Mouse (Mus musculus): ENCODE measurements around the gene H2-K1. TPM values are rescaled to one million over a fixed set of nuclear protein-coding genes. Genes with fewer than 3 reads are reported as not detected.

H2-K1 gene
- polyA plus RNA-seq, 1 experiment from 2014 or later, result 8.5 TPM

- H3K4me1 ChIP-seq, result peaks cover 22% of the 10 kb centered on the region
- no peak overlapping the region for H3K4me2 ChIP-seq
- no peaks in the 10 kb centered on the region for H3K36me3 ChIP-seq
- peaks cover 58% of the 10 kb centered on the region for H3K27me3 ChIP-seq
- 75% methylated on average over 6 of the region's 6 CpGs for WGBS
- no peak overlapping the region for H3K27ac ChIP-seq
- H3K4me3 ChIP-seq, result no peak overlapping the region
- no peaks in the 10 kb centered on the region for H3K9me3 ChIP-seq
- no peak overlapping the region for H3K9ac ChIP-seq
- no peak for ATAC-seq (ENCODE audit: insufficient number of reproducible peaks, insufficient read depth, low FRiP score, low TSS enrichment, low read depth)
Measured at GRCm38 (mm10) chr17:33979512-33980050, 20.6 kb downstream of the H2-K1 start.

GRCm38 (mm10) chr17:33978631-33979031 lies 21.5 kb downstream of the H2-K1 start:
- Histone ChIP-seq H3K36me3 (no peaks in the 10 kb centered on the region), H3K4me3 (peak overlapping the region; percentile 42), H3K27ac (no peak overlapping the region), H3K4me2 (peak overlapping the region; percentile 58), H3K4me1 (peaks cover 22% of the 10 kb centered on the region), H3K9me3 (no peaks in the 10 kb centered on the region), H3K9ac (peak overlapping the region; percentile 62), H3K27me3 (peaks cover 65% of the 10 kb centered on the region)
- 1% methylated on average over 17 of the region's 17 CpGs for WGBS
- ATAC-seq (ENCODE audit: insufficient number of reproducible peaks, insufficient read depth, low FRiP score, low TSS enrichment, low read depth), result no peak

GRCm38 (mm10) chr17:33977861-33978557 lies 22.1 kb downstream of the H2-K1 start:
- H3K4me3 ChIP-seq, result peak overlapping the region; percentile 42
- H3K36me3 ChIP-seq, result no peaks in the 10 kb centered on the region
- H3K27ac ChIP-seq, result no peak overlapping the region
- peaks cover 22% of the 10 kb centered on the region for H3K4me1 ChIP-seq
- ATAC-seq (ENCODE audit: insufficient number of reproducible peaks, insufficient read depth, low FRiP score, low TSS enrichment, low read depth), result no peak
- WGBS, result 1% methylated on average over 57 of the region's 57 CpGs
- H3K9ac ChIP-seq, result peak overlapping the region; percentile 62
- peak overlapping the region; percentile 58 for H3K4me2 ChIP-seq
- no peaks in the 10 kb centered on the region for H3K9me3 ChIP-seq
- peaks cover 72% of the 10 kb centered on the region for H3K27me3 ChIP-seq

- Histone ChIP-seq H3K4me2 (no peak overlapping the region), H3K9me3 (no peaks in the 10 kb centered on the region), H3K27me3 (peaks cover 54% of the 10 kb centered on the region), H3K4me1 (peaks cover 8% of the 10 kb centered on the region), H3K9ac (no peak overlapping the region), H3K4me3 (no peak overlapping the region), H3K36me3 (no peaks in the 10 kb centered on the region), H3K27ac (no peak overlapping the region)
- WGBS, result 60% methylated on average over 3 of the region's 3 CpGs
- no peak for ATAC-seq (ENCODE audit: insufficient number of reproducible peaks, insufficient read depth, low FRiP score, low TSS enrichment, low read depth)
Measured at GRCm38 (mm10) chr17:33973572-33973971, 26.6 kb downstream of the H2-K1 start.

GRCm38 (mm10) chr17:33972691-33973090 lies 27.5 kb downstream of the H2-K1 start:
- H3K9me3 ChIP-seq, result no peaks in the 10 kb centered on the region
- no peak overlapping the region for H3K9ac ChIP-seq
- no peak overlapping the region for H3K4me2 ChIP-seq
- no peak for ATAC-seq (ENCODE audit: insufficient number of reproducible peaks, insufficient read depth, low FRiP score, low TSS enrichment, low read depth)
- peaks cover 46% of the 10 kb centered on the region for H3K27me3 ChIP-seq
- H3K36me3 ChIP-seq, result no peaks in the 10 kb centered on the region
- no peaks in the 10 kb centered on the region for H3K4me1 ChIP-seq
- H3K27ac ChIP-seq, result no peak overlapping the region
- H3K4me3 ChIP-seq, result no peak overlapping the region
- 4% methylated on average over 1 of the region's 1 CpGs for WGBS

GRCm38 (mm10) chr17:33969394-33969793 lies 30.8 kb downstream of the H2-K1 start:
- H3K27ac ChIP-seq, result no peak overlapping the region
- H3K4me1 ChIP-seq, result no peaks in the 10 kb centered on the region
- H3K27me3 ChIP-seq, result peaks cover 15% of the 10 kb centered on the region
- H3K9me3 ChIP-seq, result no peaks in the 10 kb centered on the region
- 79% methylated on average over 4 of the region's 4 CpGs for WGBS
- ATAC-seq (ENCODE audit: insufficient number of reproducible peaks, insufficient read depth, low FRiP score, low TSS enrichment, low read depth), result no peak
- no peak overlapping the region for H3K4me2 ChIP-seq
- H3K9ac ChIP-seq, result no peak overlapping the region
- H3K36me3 ChIP-seq, result peaks cover 21% of the 10 kb centered on the region
- no peak overlapping the region for H3K4me3 ChIP-seq

- Histone ChIP-seq H3K4me1 (no peaks in the 10 kb centered on the region), H3K4me2 (no peak overlapping the region), H3K9ac (no peak overlapping the region), H3K4me3 (no peak overlapping the region), H3K27me3 (peaks cover 11% of the 10 kb centered on the region; the same call in 1 of the 2 replicates), H3K36me3 (peaks cover 23% of the 10 kb centered on the region), H3K27ac (no peak overlapping the region), H3K9me3 (no peaks in the 10 kb centered on the region)
- 0 out of 2 replicates have a peak, but pooled peaks have one; percentile 27 for ATAC-seq (ENCODE audit: insufficient number of reproducible peaks, insufficient read depth, low FRiP score, low TSS enrichment, low read depth)
- 34% methylated on average over 5 of the region's 5 CpGs for WGBS
Measured at GRCm38 (mm10) chr17:33968927-33969326, 31.2 kb downstream of the H2-K1 start.

GRCm38 (mm10) chr17:33968489-33968888 lies 31.7 kb downstream of the H2-K1 start:
- Histone ChIP-seq H3K4me1 (no peaks in the 10 kb centered on the region), H3K36me3 (peaks cover 27% of the 10 kb centered on the region), H3K27ac (no peak overlapping the region), H3K27me3 (peaks cover 9% of the 10 kb centered on the region; the same call in 1 of the 2 replicates), H3K4me3 (no peak overlapping the region), H3K9ac (no peak overlapping the region; the same call in 1 of the 2 replicates), H3K4me2 (no peak overlapping the region), H3K9me3 (no peaks in the 10 kb centered on the region)
- ATAC-seq (ENCODE audit: insufficient number of reproducible peaks, insufficient read depth, low FRiP score, low TSS enrichment, low read depth), result peak; percentile 38; the same call in 1 of the 2 replicates
- 3% methylated on average over 9 of the region's 9 CpGs for WGBS

GRCm38 (mm10) chr17:33965846-33966550 lies 34.1 kb downstream of the H2-K1 start:
- Histone ChIP-seq H3K4me1 (no peaks in the 10 kb centered on the region), H3K4me2 (no peak overlapping the region), H3K27me3 (no peaks in the 10 kb centered on the region), H3K27ac (no peak overlapping the region), H3K9ac (no peak overlapping the region), H3K4me3 (no peak overlapping the region), H3K36me3 (peaks cover 52% of the 10 kb centered on the region), H3K9me3 (no peaks in the 10 kb centered on the region)
- WGBS, result 87% methylated on average over 16 of the region's 16 CpGs
- no peak for ATAC-seq (ENCODE audit: insufficient number of reproducible peaks, insufficient read depth, low FRiP score, low TSS enrichment, low read depth)

GRCm38 (mm10) chr17:33965082-33965845 lies 34.9 kb downstream of the H2-K1 start:
- 88% methylated on average over 16 of the region's 17 CpGs for WGBS
- Histone ChIP-seq H3K4me3 (no peak overlapping the region), H3K9me3 (no peaks in the 10 kb centered on the region), H3K27ac (no peak overlapping the region), H3K4me2 (no peak overlapping the region), H3K4me1 (no peaks in the 10 kb centered on the region), H3K9ac (no peak overlapping the region), H3K27me3 (no peaks in the 10 kb centered on the region), H3K36me3 (peaks cover 59% of the 10 kb centered on the region)
- ATAC-seq (ENCODE audit: insufficient number of reproducible peaks, insufficient read depth, low FRiP score, low TSS enrichment, low read depth), result no peak

- no peak for ATAC-seq (ENCODE audit: insufficient number of reproducible peaks, insufficient read depth, low FRiP score, low TSS enrichment, low read depth)
- no peak overlapping the region for H3K4me2 ChIP-seq
- H3K9ac ChIP-seq, result no peak overlapping the region
- H3K36me3 ChIP-seq, result peaks cover 82% of the 10 kb centered on the region
- WGBS, result 89% methylated on average over 7 of the region's 7 CpGs
- H3K27ac ChIP-seq, result no peak overlapping the region
- H3K4me1 ChIP-seq, result no peaks in the 10 kb centered on the region
- no peak overlapping the region for H3K4me3 ChIP-seq
- H3K27me3 ChIP-seq, result no peaks in the 10 kb centered on the region
- H3K9me3 ChIP-seq, result no peaks in the 10 kb centered on the region
Measured at GRCm38 (mm10) chr17:33962876-33963275, 37.3 kb downstream of the H2-K1 start.

Measured in embryonic facial prominence, embryonic 13.5 days (tissue).